Mouse (Mus musculus): Measurements from ENCODE around the gene Mrps12.
A peak's percentile ranks its signal among the peaks of the same experiment; 100 is the strongest.

The Mrps12 gene

DNA sequence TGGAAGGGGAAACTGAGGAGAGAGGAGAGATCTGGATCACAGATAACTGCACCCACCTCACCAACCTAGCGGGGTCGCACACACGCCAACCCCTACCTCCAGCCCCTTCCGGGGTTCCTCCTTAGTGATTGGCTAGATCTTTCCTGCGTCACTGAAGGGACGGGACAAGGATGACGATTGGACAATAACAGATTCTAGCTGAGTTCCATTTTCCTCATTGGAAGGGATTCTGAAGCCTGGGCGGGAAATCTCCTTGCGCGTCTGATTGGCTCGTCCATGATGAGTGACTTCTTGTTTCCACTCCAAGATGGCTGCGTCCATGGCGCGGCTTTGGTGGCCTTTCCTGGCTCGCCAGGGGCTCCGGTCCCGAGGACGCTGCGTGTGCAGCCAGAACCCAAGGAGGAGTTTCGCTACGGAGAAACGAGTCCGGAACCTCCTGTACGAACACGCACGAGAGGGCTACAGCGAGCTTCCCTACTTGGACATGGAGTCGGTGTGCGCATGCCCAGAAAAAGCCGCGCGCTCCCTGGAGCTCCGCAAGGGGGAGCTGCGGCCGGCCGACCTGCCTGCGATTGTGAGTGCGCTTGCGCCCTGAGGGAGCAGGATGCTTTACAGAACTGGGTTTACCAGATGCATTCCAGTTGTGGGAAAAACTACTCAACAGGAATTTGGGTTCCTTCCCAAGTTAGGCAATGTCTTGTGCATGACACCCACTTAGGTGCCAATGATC is at the start of gene Mrps12, which contains the start of gene Sars2:
Mrps12 (minus strand) TSS at position 112 of the 730 bp plus-strand sequence.
Sars2 (plus strand) TSS at position 284 of the 730 bp plus-strand sequence.
- DNase-seq: peak; percentile 95

DNA sequence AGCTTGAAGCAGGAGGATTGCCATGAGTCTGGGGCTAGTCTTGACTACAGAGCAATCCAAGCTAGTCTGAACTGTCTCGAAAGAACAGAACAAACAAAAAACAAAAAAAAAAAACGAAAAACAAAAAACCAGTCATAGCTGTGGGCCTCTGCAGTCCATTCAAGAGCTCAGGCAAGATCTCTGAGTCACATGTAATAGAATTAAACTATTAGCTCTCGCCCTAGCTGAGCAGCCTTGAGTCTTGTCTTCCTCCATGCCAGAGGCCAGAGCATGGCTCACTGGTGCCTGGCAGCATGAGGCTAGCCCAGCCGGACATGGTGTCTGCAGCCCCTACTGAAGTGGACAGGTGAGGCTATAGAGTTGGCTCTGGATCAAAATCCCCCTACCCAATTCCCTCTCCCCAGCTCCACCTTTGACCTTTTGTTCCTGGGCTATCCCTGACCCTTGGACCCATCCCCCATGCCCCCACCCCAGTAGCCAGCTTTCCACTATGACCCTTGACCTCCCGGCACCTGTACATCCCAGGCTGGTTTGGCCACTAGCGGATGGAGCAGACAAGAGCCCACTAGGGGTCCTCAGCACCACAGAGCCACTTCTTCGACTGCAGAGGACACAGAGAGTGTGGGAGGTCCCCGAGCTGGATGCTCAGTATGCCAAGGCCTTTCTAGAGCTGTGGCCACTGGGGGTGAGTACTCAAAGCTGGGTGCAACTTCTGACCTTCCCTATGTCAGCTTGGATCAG is 48.6 kb upstream of the Mrps12 start:
- no peak for DNase-seq

DNA sequence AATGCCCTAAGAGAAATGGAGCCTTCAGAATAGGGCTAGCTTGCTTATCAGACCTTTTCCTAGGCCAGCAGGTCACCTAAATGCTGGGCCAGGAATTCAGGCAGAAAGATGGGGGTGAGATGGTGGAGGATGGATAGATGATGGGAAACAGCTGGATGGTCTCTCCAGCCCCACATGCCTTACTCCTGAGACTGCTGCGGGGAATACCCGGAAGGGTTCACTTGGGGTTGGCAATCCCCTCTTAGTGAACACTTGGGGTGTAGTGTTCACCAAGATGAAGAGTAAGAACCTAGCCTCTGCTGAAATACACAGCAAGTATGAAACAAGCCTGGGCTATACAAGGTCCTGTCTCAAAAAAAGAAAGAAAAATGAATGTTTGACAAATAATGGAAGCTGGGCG is 47.6 kb upstream of the Mrps12 start:
- DNase-seq: no peak

DNA sequence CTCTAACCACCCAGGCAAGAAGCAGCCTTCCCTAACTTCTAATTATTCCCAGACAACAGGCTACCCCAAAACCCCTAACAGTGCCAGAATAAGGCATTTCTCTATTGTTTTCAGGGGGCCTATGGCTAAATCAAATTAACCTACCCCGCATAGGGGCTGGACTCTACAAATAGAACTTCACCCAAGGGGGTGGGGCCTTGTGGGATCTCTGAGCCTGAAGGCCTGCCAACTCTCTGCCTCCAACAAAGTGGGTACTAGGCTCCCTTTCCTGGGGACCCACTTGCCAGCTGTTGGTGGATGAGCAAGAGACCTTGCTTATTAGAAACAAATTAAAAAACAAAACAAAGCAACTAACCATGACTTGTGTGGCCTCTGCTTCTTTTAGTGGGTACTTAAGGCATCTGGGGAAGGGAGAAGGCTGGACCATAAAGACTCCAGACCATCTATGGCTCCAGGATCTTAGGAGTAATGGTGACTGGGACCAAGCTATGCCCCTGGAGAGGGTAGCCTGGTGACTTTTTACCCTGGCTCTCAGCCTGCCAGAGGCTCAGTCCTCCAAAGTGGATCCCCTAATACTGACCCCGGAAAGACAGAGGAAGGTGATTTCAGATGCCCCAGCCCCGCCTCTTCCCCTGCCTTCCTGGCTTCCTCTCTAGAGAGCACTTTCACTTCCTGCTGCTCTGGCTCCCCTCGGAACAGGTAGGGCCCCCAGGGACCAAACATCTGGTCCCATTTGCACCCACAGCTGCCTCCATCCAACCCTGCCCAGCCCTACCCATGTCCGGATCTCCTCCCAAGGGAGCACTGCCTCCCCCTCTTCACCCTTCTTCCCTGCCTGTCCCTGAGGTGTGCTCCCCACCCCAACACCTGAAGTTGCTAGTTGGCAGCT is 46.9 kb upstream of the Mrps12 start, which contains the start of gene Rinl:
Rinl (plus strand) TSS at position 663 of the 889 bp plus-strand sequence.
- DNase-seq: peak; percentile 79

DNA sequence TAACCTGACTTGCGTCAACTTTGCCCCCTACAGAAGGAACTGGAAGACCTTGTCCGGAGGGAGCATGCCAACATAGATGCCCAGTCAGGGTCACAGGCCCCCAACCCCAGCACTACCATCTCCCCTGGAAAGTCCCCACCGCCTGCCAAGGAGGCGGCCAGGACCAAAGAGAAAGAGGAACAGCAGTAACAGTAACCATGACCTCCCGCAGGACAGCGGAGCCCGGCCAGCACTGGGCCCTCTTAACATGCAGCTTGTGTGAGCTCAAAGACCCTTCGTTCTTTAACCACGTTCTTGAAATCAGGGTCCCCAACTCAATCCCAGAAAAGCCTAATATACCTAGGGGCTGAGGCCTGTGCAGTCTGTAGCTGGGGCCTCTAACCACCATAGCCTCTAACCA is 46.3 kb upstream of the Mrps12 start:
- no peak for DNase-seq

DNA sequence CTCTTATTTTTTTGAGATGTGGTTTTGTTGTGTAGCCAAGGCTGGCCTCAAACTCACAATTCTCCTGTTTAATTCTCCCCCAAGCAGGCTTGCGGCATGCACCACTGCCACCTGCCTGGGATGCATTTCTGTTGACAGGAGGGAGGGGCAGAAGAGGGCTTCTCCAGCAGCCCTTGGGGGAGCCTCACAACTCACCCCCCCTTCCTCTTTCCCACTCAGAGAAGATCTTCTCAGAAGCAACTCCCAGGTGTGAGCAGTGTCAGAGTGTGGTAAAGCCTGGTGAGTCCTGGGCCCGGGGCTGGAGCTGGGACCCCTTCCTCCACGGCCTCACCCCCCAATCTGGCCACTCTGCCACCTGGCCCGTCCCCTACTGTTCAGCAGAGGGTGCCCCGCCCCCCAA is 43.5 kb upstream of the Mrps12 start:
- DNase-seq: peak; percentile 64

DNA sequence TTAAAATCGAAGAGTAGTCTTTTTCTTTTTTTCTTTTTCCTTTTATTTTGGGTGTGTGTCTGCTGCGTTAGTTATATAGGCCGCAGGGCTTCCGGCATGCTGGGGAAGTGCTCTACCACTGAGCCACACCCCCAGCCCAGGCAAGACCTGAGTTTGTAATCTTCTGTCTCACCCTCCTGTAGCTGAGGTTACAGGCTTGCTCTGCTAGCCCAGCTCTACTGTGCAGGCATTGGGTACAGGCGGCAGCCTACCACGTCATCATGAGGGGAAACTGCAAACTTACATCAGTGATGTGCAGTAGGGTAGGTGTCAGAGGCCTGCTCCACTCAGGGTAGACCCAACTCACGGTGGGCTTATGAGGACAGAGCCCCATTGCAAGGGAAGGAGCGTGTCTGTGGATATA is 39.6 kb upstream of the Mrps12 start:
- peak; percentile 84 for DNase-seq

DNA sequence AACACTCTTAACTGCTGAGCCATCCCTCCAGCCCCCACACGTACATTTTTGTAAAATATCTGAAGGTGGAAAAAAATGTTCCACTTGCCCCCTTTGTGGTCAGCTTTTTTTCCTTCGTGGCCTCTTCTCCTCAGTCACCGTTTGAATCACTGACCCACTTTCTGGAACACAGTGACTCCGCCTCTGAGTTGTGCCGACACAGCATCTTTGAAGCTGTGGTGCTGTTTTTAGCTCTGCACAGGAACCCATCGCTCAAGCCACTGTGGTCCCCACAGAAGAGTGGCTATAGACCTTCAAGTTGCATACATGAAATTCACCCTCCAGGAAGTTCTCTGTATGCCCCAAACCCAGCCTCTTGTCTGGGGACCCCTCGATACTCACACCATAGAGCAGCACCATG is 39.2 kb upstream of the Mrps12 start:
- DNase-seq: peak; percentile 71

DNA sequence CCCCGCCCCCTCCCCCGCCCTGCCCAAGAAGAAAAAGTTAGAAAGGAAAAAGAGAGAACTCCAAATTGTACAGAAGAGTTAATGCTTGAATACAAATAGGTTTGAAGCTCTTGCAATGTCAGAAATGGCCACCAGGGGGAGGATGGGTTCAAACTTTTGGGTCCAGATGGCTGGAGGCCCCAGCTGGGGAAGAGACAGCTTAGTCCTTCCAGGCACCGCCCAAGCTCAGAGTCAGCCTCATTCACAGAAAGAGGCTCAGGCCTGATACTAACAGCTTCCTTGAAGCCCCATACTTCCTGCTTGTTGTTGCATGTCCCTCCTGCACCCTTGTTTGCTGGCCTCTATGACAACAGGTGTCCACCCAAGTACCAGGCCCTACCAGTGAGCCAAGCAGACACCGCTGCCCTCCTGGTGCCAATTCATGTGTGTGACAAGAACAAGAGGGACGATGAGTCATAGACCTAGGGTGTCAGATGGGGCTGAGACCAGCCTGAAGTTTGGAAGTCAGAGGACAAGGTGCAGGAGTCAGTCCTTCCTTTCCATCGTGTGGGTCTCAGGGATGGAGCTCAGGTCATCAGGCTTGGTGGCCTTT is 38.5 kb upstream of the Mrps12 start:
- peak; percentile 96 for DNase-seq

DNA sequence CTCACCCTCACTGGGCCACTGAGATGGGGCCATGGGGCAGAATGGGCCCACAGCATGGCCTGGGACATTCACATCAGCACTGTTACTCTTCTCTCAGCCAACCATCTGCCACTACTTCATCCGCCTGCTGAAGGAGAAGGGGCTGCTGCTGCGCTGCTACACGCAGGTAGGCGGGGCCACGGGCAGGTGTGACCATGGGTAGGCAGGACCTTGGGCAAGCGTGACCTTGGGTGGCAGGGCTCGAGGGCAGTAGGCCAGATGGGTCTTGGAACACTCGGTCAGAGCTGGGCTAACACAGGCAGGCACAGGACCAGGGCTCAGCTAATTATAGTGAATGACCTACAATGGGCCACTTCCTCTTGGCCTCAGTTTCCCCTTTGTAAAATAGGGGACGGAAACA is 37.2 kb upstream of the Mrps12 start:
- no peak for DNase-seq

DNA sequence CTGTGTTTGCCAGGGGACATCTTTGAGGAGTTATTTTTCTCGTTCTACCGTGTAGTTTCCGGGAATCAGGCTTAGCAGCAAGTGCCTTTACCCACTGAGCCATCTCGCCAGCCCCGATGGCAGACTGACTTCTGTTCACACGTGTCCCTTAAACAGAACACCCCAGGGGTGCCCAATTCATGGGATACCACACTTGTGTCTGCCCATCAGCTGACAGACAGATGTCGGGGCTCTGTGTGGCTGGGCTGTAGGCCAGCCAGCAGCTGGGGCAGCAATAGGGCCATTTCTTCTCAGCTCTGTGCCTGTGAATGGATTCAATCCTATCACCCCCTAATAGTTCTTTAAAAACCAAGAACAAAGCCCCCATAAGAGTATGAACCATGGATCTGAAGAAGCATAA is 33.5 kb upstream of the Mrps12 start:
- no peak for DNase-seq

DNA sequence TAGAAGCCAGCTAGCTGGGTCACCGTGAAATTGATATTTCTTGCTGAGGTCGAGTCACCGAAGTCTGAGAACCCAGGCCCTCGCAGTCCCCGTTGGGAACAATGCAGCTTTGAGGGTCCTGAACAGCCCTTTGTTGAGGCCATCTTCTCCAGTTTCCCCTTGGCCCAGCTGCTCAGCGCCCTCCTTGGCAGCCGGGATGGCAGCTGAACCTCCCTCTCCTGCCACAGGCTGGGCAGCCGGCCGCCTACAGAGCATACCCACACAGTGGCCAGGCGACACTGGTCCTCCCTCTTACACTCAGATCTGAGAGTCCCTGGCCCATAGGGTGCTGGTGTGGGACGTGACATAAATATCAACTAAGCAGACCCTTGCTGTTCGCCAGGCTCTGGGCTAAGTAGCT is 32.5 kb upstream of the Mrps12 start:
- DNase-seq: no peak

DNA sequence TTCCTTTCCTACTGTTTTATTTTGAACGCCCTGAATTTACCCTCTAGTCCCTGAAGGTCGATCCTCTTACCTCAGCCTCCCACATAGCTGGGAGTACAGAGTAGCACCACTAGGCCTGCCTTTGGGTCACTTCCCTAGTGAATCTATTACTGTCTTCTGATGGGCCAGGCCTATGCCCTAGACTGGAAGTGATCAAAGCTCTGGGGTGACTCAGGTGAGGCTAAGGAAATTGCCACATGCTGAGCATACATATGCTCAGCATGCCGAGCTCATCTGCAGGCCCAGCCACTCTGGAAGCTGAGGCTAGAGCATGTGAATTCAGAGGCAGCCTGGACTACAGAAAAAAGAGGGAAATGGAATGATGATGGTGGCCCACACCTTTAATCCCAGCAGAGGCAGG is 31.5 kb upstream of the Mrps12 start:
- no peak for DNase-seq

DNA sequence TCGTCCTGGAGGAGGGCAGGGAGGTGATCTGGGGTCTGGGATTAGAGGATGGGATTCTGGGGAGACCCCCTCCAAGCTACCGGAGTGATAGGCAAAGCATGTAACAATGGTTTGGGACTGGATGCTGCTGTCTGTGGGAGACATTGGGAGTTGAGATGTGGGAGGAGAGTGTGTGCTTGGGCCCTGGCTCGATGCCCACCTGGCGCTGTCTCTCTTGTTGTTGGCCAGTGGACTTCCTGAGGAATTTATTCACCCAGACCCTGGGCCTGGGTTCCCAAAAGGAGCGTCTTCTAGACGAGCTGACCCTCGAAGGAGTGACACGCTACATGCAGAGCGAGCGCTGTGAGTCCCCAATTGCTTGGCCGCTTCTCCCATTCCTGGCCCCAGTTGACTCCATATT is 30.2 kb upstream of the Mrps12 start:
- no peak for DNase-seq

DNA sequence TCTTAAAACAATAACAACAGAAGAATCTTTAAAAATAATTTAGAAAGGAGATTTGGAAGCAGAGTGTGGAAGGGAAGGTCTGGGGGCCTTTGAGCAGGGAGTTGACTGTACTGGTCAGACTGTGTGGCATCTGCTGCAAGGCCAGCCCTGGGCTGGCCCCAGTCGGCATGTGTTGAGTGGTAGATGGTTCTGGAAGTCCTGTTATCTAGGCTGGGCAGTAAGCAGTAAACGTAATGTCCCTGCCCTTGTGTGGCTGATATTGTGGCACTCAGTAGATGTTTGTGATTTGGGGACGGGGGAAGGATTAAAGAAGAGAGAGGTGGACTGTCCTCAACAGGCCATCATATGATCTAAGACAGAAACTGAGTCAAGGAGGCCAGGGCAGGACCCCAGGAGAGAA is 28.7 kb upstream of the Mrps12 start:
- DNase-seq: no peak

DNA sequence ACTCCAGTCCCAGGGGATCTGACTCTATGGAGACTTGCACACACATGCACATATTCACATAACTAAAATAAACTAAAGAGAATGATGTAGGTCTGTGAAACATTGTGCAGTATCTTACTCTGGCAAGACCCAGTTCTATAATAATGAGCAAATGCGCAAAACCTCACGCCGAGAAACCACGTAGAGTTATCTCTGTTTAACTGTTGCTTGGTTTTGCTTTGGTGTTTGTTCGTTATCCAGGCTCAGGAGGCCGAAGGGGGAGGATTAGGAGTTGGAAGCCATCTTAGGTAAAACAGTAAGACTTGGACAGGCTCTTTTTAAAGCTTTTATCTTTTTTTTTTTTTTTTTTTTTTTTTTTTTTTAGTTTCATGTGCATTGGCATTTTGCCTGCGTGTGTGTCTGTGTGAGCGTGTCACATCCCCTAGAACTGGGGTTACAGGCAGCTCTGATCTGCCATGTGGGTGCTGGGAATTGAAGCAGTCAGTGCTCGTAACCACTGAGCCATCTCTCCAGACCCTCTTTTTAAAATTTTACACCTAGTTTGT is 27.9 kb upstream of the Mrps12 start:
- DNase-seq: no peak

DNA sequence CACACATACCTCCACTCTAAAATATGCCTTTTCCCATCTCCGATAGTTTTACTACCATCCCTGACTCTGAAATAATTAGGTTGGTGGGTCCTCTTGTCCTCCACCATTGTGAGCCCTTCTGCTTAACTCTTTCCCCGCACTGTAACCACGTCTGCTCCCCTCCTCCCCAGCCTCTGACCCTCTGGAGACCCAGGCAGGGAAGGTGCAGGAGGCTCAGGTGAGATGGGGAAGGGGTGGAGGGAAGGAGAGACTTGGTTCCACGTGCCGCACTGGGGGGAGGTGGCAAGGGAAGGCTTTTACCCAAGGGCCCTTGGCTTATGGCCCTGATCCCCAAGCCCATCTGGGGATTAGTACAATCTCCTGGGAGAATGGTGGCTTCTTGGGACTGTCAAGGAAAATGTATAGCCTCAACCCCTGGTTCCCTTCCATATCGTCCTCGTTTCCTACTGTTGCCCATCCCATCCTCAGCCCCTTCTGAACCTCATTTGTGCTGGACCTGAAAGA is 25.9 kb upstream of the Mrps12 start, which contains the start of gene Nfkbib:
Nfkbib (minus strand) TSS at position 51 of the 504 bp plus-strand sequence.
- no peak for DNase-seq

DNA sequence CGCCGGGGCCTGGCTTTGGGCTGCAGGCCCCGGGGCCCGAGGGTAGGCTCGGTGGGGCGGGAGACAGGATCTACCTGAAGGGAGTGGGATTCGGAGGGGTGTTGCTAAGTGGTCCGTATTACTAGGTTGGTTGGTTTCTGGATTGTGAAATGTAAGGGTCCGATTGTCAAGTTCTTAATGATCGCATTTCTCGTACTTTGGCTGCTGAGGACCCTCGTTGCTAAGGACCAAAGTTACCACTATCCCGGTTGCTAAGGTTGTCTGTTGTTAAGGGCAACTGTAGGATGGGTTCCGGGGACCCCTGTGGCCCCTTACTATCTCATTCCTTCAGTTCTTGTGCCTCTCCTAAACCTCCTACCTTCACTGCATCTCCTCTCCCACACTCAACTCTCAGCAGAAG is 25.3 kb upstream of the Mrps12 start:
- no peak for DNase-seq

DNA sequence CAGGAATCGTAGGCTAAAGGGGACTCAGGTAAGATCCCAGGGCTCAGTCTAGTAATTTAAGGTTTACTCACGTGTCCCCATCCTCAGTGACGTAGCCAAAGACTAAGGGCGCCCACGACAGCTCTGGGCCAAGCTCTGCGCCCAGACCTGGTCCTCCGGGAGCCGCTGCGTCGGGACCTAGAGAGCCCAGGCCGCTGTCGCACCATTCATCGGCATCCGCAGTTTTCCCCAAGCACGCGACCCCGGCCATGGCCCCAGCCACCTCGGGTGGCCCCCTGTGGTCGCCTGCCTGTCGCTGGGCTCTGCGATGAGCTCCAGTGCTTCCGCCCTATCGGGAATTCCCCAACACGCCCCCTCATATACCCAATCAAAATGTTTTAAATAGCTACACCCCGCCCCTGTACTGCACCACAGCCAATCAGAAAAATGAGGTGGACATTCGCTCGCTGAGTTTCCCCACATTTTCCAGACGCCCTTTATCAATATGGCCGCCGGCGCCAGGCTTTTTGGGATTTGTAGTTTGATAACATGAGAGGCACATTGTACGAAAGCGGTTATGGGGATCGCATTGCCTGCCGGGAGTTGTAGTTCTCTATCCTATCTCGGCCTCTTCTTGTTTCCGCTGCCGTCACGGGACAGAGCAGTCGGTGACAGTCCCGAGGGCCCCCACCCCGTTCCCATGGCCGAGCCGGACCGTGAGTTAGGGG is 24.7 kb upstream of the Mrps12 start, which contains the start of gene Sirt2:
Sirt2 (plus strand) TSS at position 563 of the 707 bp plus-strand sequence.
- DNase-seq: peak; percentile 92

DNA sequence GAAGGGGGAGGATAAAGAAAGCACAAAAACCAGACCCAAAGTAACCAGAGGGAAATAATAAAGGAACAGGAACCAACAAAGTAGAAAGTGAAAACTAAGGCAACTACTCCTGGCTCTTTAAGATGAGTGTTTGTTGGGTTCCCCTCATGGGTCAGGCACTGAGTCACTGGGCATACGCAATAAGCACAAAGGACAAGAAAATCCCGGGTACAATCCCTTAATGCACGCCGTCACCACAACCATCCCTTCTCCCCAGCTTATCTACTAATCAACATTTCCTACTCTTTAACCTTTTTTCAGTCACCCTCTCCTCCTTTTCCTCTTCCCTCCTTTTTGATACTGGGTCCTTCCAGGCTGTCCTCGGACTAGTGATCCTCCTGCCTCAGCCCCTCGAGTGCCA is 23.6 kb upstream of the Mrps12 start:
- DNase-seq: no peak

DNA sequence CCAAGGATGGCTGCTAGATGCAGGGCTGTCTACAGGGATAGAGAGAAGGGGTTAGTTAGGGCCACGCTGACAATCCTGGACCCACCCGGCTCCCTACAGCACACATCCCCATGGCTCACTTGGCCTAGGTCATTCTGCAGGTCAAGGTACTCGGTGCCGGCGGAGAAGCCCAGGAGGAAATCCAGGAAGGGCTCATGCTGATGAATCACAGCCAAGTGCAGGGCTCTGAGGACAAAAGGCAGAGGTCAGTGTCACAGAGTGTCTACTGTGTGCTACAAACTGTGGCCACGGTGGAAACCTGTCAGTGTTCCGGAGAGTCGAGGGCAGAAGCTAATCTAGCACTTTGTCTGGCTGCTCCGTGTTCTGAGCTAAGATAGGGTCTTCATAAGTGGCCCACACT is 20.3 kb upstream of the Mrps12 start:
- DNase-seq: no peak

DNA sequence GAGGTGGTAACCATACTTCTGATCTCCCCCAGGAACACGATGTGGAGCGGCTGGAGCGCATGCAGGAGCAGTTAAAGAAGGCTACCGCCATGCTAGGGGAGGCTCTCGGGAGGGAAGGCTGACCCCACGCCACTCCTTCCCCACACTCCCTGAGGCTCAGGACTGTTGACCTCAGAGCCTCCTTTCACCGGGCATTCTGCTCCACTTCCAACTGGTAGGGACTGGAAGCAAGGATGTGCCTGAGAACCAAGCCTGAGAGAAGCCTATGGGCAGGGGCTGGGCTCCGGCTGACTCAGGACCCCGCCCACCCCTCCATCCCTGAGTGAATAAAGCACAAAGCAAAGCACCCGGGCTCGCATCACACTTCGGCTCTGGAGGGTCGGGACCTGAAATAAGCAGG is 17.0 kb upstream of the Mrps12 start:
- no peak for DNase-seq

All from thymus, postnatal 4 days (tissue).